Mouse (Mus musculus): ENCODE results near the gene Phc3.
A peak's percentile ranks its signal among the peaks of the same experiment; 100 is the strongest.

The Phc3 gene

DNA sequence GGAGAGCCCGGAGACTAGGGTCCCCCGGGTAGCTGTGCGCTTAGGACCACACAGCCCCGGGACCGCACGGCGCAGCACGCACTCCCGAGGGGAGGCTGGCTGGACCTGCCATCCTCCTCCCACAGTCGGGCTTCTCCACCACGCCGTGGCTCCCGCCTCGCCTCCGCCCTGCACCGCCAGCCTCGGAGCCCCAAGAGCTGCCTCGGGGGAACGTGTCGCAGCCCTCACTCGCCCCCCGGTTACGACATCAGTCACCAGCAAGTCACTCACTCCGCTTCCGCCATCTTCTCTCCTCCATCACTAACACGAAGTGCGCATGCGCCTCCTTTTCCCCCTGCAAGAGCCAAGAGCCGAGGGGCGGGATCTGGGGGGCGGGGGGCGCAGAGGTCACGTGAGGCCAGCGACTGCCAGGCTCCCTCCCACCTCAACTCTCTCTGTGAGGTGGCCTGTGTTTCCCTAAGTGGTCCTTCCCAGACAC is at the start of gene Phc3:
Phc3 (minus strand) TSS at position 312 of the 478 bp plus-strand sequence.
- peak; percentile 92 for DNase-seq (ENCODE audit: low spot score)

DNA sequence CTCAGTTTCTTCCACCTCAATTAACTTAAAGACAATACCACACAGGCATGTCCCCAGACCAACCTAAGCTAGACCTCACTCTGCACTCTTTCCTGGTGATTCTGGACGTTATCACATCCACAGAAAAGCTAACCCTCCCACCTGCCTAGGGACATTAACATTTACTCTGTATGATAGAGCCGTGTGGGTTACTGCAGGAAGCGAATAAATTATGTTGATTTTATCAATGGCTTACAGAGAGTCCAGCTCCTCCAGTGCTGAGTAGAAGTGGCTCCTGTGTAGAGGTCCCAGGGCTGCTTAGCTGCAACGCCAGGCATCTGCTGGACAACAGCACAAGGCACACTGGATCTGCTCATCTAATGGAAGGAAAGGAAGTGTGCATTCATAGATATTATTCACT is 48.4 kb upstream of the Phc3 start:
- DNase-seq (ENCODE audit: low spot score) = no peak

DNA sequence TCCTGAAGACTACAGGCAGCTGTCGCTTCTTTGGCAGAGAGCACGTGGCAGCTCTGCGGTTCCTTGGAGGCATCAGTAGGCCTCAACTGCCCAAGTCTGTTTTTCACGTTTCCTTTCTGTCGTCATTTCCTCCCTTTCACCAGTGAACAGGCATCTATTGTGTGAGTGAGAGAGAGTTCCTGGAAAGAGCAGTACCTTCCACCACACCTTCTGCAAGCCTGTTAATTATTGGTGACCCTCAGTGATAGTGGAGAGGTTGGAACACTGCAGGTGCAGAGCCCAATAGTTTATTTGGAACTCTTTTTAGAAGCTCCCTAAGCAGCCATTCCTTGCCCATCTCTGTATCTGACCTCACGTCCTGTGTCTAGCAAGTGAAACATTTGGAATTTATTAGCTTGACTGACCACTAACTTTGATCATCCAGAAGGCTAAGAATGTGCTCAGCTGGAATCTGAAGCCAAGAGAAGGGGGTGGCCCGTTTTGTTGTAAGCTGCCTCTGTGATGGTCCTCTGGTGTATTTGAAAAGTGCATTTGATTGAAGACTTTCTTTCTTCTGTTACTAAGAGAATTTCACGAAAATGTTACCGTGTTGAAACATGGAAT is 47.5 kb upstream of the Phc3 start:
- no peak for DNase-seq (ENCODE audit: low spot score)

DNA sequence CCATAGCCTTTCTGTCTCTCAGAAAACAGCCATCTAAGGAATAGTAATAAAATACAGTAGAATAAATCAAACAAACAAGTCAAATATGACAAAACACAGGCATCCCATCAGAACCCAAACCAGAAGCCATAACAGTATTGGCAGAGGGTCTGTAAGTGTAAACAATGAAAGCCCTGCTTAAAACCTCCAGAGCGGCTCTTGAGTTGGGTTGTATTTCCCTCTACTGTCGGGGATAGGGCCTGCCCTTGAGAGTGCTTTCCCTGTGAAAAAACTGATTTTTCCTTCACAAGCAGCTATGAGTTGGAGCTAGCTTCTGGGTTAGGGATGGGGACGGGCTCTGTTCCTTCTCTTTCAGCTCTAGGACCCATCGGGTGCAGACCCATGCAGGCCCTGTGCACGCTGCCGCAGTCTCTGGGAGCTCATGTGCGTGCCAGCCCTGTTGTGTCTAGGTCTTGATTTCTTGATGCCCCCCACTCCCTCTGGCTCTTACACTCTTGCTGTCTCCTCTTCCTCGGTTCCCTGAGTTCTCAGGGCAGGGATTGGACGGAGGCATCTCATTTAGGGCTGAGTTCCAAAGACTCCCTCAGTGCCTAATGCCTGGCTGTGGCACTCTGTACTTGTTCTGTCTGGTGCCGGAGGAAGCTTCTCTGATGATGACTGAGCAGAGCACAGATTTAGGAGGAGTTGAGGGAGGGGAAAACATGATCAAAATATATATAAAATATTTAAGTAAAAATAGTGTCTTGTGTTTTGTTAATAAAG is 46.6 kb upstream of the Phc3 start:
- DNase-seq (ENCODE audit: low spot score) = no peak

DNA sequence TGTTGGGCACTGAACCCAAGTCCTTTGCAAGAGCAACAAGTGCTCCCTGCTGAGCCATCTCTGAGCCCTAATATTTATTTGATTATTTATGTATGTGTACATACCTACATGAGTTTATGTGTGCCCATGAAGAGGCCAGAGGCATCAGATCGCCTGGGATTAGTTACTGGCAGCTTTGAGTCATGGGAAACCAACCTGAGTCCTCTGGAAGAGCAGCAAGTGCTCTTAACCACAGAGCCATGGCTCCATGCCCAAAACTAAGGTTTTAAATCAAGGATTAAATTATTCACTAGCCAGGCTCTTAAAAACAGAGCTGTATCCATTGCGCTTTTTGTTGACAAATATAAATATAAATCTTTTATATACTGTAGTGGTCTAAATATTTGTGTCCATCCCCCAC is 45.2 kb upstream of the Phc3 start:
- no peak for DNase-seq (ENCODE audit: low spot score)

DNA sequence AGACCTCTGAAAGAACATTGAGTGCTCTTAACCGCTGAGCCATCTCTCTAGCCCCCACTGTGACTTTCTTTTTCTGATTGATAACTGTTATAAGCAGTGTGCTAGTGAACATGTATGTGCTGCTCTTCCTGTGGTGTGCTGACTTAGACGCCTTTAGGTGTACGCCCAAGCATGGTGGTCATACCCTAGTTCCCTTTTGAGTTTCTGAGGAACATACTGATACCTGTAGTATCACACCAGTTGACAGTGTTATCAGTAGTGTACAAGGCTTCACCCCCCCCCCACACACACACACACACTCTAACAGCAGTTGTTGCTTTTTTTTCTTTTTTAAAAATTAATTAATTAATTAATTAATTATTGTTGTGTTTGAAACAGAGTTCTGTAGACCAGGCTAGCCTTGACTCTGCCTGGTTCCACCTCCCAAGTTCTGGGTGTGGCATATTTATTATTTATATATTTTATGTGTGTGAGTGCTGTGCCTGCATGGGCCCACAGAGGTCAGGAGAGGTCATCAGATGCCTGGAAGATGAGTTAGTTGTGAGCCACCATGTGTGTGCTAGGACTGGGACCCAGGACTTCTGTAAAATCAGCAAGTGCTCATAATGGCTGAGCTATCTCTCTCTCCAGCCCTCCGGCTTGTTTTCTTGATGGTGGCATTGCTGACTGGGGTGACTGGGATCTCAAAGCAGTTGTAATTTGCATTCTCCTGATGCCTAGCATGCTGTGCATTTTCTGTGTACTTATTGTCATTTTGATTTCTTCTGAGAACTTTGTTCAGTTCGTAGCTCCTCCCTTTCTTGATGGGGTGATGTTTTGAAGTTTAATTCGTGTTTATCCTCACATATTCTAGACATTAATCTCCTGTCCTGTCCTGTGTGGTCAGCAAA is 35.4 kb upstream of the Phc3 start:
- DNase-seq (ENCODE audit: low spot score) = no peak

DNA sequence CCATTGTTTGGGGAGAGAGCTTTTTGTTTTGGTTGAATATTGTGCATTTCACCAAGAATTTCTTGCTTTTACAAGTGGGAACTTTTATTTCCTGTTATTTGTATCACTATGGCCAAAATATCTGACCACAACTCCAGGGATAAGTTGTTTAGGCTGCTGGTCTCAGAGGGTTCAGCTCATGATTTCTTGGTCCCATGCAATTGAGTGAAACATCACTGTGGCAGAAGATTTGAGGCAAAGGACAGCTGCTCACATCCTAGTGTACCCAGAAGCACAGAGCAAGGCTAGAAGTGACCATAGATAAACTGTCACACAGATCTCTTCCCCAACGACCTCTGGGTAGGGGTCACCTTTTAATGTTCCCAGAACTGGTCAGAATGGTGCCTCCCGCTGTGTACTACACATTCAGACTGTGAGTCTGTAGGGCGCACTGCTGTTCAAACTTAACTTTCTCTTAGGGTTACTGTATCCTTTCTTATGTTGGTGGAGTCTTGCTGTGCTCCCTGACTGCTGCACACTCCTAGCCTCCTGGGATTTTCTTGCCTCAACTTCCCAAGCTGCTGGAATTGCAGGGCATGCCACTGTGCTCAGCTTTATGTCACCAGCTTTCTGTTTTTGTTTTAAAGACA is 31.9 kb upstream of the Phc3 start:
- DNase-seq (ENCODE audit: low spot score) = no peak

DNA sequence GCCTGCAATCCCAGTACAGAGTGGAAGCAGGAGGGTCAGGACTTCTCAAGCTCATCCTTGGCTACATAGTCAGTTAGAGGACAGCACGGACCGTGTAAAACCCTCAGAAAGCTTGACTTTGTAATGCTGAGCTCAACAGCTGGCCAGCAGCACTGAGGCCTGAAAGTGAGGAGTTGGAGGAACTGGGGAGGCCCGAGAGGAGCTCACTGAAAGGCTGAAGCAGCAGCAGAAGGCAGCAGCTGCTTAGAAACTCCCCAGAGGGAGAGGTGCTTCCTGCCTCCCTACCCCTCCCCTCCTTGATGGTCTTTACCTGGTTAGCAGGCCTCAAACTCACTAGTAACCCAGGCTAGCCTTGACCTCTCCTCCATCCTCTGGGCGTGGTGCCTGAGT is 30.8 kb upstream of the Phc3 start:
- no peak for DNase-seq (ENCODE audit: low spot score)

DNA sequence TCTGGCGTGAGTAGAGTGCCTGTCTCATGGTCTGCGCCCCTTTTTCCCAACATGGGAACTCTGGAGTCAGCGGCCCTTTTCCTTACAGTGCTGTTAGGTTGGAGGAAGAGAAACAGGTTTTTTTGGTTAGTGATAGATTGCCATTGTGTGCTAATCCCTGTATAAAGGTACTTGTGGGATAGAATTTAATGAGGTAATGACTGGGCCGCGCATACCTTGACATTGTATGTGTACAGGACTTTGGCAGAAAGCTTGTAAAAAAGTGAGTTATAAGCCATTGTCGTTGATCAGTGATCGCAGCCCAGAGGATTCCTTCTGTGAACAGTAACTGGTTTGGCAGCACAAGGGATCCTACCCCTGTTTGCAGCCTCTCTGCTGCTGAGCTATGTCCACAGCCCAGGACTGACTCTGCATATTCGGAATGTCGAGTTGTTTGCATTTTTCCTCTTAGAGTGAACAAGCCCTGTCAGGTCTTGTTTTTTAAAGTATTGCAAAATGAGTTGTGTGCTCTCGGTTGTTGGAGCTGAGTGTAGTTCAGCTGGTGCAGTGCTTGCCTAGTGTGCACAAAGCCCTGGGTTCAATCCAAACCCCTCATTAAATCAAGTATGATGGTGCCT is 30.3 kb upstream of the Phc3 start:
- no peak for DNase-seq (ENCODE audit: low spot score)

DNA sequence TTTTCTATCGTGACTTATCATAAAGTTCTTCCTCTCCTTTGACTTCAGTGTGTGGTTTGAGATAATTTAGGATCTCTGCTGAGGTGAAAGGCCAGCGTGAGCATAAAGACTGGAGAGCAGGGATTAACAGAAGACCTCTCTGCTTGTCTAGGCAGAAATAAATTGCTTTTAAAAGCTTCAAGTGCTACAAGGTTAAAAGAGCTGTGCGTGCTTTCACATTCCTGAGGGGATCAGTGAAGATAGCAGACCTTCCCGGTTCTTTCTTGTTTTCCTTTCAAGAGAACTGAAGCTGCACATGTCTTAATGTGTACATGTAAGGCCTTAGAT is 27.4 kb upstream of the Phc3 start:
- no peak for DNase-seq (ENCODE audit: low spot score)

DNA sequence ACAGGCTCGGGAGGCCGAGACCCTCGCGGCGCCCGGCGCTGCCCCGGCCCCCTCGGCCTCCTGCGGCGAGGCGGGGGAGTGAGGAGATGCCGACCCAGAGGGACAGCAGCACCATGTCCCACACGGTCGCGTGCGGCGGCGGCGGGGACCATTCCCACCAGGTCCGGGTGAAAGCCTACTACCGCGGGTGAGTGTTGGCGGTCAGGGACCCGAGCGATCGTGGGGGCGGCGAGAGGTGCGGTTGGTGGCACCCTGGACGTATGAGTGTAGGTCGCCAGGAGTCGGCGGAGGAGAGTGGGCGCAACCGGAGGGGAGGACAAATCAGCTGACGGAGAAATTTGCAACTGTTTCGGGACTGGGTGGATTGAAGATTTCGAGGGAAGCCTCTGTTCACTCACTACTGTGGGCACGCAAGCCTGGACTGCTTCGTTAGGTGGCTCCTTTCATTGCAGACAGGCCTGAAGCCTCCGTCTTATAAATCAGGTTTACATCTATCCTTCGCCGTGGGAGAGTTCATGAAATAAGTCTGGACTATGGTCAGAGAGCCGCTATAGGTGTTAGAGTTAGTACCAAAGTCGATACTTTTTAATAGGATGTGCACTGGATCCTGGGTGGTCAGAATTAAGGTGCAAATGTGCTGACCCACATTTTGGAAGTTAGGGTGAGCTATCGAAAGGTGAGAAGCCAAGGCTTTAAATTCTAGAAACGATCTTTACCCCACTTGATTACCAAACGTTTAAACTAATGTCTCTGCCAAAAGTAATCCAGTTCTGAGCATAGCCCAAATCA is 26.9 kb upstream of the Phc3 start:
- peak; percentile 48 for DNase-seq (ENCODE audit: low spot score)

DNA sequence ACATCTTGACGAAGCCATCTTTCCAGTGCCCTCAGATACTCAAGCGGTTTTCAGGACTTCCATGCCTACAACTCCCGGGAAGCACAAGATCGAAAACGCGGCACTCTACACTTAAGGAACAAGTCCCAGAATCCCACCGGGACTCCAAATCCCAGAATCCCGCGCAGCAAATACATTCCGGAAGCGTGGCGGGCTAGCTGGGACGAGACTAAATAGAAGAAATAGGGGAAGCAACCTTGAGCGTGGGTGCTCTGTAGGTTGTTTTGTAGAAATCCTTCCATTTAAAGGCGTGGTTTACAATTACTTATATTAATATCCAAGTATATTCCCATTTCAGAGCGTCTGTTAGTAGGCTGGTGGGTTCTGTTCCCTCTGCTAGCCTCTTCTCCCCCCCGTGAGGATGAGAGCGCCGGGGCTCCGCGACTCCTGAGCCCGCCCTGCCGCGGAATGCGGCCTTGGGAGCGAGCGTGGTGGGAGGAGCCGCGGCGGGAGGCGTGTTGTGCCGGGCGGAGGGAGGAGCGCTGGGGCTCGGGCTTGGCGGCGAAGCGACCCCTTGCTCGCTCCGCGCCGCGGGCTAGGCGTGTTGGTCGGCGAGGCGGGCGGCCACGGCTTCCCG is 26.2 kb upstream of the Phc3 start, which contains the start of gene Prkci:
Prkci (plus strand) TSS at position 465 of the 616 bp plus-strand sequence.
- DNase-seq (ENCODE audit: low spot score) = peak; percentile 98

DNA sequence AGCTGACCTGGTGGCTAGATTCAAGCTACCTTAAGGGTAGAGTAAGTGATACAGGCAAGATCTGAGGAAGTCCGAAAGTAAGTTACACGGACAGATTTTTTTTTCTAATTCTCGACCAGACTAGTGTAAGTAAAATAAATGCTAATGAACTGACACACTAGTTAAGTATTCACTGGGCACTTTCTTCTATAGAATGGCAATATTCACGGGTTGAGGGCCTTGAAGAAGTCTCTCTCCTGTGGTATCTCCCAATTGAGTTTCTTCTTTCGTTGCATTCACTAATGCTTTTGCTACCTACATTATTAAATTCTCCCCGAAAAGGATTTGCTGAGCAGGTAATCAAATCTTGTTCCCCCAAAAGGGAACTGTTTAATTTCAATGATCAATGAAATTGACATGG is 25.6 kb upstream of the Phc3 start:
- DNase-seq (ENCODE audit: low spot score) = peak; percentile 26

DNA sequence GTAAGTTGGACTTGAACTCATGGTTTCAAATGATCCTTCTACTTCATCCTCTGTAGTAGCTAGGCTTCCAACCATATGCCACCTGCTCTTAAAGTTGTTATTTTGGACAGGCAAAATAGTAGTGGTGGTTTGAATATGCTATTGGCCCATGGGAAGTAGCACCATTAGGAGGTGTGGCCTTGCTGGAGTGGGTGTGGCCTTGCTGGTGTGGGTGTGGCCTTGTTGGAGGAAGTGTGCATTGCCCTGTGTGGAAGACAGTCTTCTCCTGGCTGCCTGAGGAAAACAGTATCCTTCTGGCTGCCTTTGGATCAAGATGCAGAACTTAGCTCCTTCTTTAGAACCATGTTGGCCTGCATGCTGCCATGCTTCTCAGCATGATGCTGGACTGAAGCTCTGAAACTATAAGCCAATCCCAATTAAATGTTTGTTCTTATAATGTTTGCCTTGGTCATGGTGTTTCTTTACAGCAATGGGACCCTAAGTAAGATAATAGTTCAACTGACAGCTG is 23.9 kb upstream of the Phc3 start:
- no peak for DNase-seq (ENCODE audit: low spot score)

DNA sequence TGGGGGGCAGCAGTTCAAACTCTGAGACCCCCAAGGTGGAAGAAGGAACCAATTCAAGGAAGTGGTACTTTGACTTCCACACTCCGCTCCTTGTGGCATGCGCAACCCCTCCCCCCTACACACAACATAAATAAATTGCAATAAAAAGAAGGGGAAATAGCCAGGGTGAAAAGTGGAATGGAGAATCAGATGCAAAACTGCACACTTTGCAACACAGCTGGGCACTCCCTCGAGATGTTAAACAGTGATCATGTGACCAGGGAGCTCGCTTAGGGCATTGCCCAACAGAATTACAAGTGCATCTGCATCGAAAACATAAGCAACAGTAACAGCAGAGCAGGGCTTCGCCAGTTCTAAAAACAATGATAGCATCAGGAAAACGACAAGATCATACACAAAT is 22.9 kb upstream of the Phc3 start:
- no peak for DNase-seq (ENCODE audit: low spot score)

DNA sequence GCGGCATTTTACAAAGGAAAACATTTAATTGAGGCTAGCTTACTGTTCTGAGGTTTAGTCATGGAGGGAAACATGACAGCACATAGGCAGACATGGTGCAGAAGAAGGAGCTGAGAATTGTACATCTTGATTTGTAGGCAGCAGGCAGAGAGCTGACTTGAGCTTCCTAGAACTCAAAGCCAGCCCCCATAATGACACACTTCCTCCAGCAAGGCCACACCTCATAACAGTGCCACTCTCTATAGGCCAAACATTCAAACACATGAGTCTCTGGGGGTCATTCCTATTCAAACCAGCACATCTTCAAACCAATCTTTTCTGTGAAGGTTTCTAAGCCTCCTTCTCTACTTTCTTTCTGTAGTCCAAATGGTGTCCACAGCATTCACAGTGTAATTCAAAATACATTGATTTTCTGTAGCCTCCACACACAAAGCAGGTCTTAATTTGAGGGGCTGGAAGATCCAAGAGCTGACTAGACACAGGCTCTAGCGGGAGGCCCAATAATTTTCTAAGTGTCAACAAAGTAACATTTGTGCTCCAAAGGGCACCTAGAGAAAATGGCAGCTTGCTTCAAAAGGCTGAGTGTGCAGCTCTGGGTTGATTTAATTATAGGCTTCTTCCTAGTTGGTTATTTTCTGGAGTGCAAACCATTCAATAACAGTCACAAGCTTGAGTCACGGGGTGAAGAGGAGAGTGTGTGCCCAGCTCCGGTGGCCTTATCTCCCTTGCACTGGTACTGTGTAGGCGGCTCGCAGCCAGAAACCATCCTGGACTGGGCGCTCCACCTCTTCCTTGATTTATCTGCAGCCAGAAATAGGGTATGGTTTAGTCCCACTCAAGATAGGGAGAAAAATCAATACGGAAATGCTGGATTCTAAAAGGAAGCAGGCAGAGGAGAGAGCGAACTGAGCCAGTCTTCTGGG is 18.4 kb upstream of the Phc3 start:
- DNase-seq (ENCODE audit: low spot score) = peak; percentile 78

DNA sequence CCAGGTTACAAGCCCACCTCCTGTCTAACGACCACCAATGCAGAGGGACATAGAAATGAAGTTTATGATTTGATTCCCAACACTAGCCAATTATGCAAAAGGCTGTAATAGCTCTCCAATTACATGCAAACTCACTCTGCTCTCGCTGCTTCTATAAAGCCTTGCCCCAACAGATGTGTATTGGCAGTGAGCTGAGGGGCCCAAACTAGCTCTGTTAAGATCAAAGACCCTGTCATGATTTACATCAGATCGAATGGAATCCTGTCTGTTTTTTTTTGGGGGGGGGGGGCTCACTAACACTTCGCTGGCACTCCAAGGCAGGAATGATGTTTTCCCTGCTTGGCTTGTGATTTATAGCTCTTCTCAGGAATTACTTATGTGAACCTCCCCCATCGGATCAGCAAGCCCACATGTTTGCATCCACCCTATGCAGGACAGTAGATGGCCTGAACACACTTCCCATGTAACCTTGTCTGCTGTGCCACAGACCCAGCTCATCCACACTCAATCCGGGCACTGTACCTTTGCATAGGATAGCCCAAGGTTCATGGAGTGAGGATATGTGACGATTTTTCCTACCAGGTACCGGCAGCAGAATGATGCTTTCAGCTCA is 13.8 kb upstream of the Phc3 start:
- no peak for DNase-seq (ENCODE audit: low spot score)

DNA sequence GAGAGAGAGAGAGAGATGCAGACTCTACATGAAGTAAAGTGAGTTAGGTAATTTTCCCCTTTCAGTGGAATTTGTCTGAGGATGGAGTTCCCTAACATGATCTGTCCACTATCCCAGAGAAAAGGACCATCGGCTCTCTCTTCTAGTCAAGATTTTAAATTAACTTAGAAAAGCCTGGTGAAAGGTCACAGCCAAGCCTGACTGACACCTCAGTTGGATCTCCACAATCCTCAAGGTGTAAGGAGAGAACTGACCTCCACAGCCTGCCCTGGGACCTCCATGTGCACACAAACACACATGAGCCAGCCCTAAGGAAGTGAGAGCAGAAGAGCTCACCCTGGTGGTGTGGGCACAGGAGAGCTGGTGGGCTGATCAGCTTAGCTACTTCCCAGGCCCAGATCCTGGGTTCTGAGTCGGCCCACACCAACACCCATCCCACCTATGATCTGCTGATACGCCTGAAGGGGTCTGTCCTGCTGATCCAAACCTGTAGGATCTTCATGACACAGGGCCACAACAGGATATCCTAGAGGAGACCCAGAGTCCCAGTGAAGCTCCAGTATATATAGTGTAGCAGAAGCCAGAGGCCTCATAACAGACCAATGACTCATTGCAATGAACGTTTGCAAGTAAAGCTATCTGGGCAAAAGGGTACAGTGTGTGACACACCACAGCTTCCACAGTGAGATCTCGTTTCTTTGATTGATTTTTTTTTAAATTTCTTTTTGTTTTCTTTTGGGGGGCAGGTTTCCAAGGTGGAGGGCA is 12.6 kb upstream of the Phc3 start:
- no peak for DNase-seq (ENCODE audit: low spot score)

All from MN1 (cell line).